Mouse (Mus musculus) heart, postnatal 0 days (tissue): ENCODE data around the gene Spryd7. TPM values are rescaled to one million over a fixed set of nuclear protein-coding genes. Genes with fewer than 3 reads are reported as not detected.
"Not testable (repeated sequence)": the region's sequence is repeated elsewhere in the genome, so short reads cannot be mapped to it uniquely, and the experiment has no call there.

Source experiments
- ATAC-seq: fragments of 200-750 bp; cut with Nextera tagmentation; 2 replicates; pipeline ENCODE4 v1.8.0; 2017; ENCODE audit warnings: low read depth, moderate number of reproducible peaks, moderate library complexity; ENCODE audit not compliant: insufficient read depth
- DNase-seq: peaks from one replicate; pipeline ENCODE4 v3.0.0-alpha.2; 2016; ENCODE audit warnings: low spot score
- H3K27ac ChIP-seq: fragments of 300-500 bp; sonication (generic); 2 replicates; pipeline ENCODE4 v1.5.1; 2014; ENCODE audit warnings: low read depth, mild to moderate bottlenecking
- H3K27me3 ChIP-seq: fragments of 300-500 bp; sonication (generic); 2 replicates; pipeline ENCODE4 v1.6.1; 2014; ENCODE audit warnings: low read length, mixed read lengths; ENCODE audit not compliant: control insufficient read depth, insufficient read depth
- H3K36me3 ChIP-seq: fragments of 300-500 bp; sonication (generic); replicated peaks from 2 replicates; pipeline ENCODE4 v1.6.1; 2014; ENCODE audit warnings: low read length, mixed read lengths; ENCODE audit not compliant: control insufficient read depth, insufficient read depth
- H3K4me1 ChIP-seq: fragments of 300-500 bp; sonication (generic); 2 replicates; pipeline ENCODE4 v1.6.1; 2014; ENCODE audit warnings: antibody characterized with exemption; ENCODE audit not compliant: control insufficient read depth, insufficient read depth
- H3K4me2 ChIP-seq: fragments of 300-500 bp; sonication (generic); 2 replicates; pipeline ENCODE4 v1.6.1; 2014; ENCODE audit warnings: low read depth, mild to moderate bottlenecking, low read length, moderate library complexity
- H3K4me3 ChIP-seq: fragments of 300-500 bp; sonication (generic); 2 replicates; pipeline ENCODE4 v1.5.1; 2014; ENCODE audit warnings: low read depth, low read length
- H3K9ac ChIP-seq: fragments of 300-500 bp; sonication (generic); replicated peaks from 2 replicates; pipeline ENCODE4 v1.6.1; 2014; ENCODE audit warnings: low read depth, low read length, mixed read lengths
- H3K9me3 ChIP-seq: fragments of 300-500 bp; sonication (generic); replicated peaks from 2 replicates; pipeline ENCODE4 v1.6.1; 2016; ENCODE audit warnings: low read length; ENCODE audit not compliant: control insufficient read depth
- CTCF ChIP-seq: IDR thresholded peaks from 2 replicates; pipeline ENCODE4 v1.5.1; 2016; ENCODE audit warnings: antibody characterized with exemption, control low read depth, low read depth
- EP300 ChIP-seq: IDR thresholded peaks from 2 replicates; pipeline ENCODE4 v1.6.1; 2016; ENCODE audit warnings: antibody characterized with exemption, low read depth
- WGBS: fragments of 180-500 bp; shearing (Covaris S2); extraction: QIAGEN DNeasy Blood & Tissue Kit; methylation state at CpG from one replicate; pipeline ENCODE4 v1.1.7; 2014; 5-methylcytosine and 5-hydroxymethylcytosine counted together
- polyA plus RNA-seq: library from polyadenylated mRNA; unstranded; fragments of >200 nt; fragmentation: Nextera tagmentation; extraction: Ambion mirVana; gene quantifications from 2 replicates; pipeline ENCODE4 v1.2.1, GENCODE M21; 2015
- total RNA-seq: library from RNA; depleted of rRNA; stranded (reverse); fragments of >200 nt; gene quantifications from 2 replicates; pipeline ENCODE4 v1.2.3, GENCODE M21; 2014; ENCODE audit warnings: low replicate concordance; rRNA removed

Gene Spryd7
- 18.5 and 28.0 TPM in 2 replicates for total RNA-seq
- polyA plus RNA-seq = 40.5 and 41.9 TPM in 2 replicates

DNA sequence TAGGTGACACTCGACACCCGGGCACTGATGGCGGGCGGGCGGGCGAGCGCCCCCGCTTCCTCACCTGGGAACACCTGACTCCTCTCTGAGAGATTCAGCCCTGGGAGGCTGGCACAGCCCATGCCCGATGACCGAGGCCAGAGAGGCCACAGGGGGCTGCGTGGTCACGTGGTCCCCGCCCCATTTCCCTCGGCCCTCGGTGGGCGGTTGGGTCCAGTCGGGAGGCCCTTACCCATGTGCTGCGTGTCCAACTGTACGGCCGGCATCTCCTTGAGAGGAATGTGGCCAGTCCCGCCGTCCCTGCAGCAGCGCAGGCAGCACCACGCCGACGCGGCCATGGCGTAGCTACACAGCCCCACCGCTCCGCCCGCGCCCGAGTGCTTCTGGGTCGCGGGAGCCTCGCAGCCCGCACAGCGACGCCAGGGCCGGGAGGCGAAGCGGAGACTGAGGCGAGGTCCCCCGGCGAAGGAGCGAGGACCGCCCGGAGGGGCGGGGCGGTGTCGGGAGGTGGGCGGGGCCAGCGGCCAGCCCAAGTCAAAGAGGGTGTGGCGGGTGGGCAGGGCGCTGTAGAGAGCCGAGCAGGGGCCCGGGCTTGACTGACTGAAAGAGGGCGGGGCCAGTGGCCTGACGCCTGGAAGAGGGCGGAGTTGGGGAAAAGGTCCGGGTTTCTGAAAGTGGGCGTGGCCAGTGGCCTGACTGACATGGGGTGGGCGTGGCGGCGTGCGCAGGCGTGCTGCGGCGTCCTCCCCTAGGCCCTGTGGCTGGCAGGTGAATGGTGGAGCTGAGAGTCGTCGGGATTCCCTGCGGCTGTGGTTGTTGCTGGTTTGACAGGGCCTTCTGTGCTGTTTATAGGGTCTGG, at the start of gene Spryd7:
Gene Spryd7, minus strand, starts transcription at position 598 of the 859 bp plus-strand sequence.
- Histone ChIP-seq H3K27me3 (no peaks in the 10 kb centered on the region), H3K9me3 (0 out of 2 replicates have a peak, but pooled peaks cover 2% of the 10 kb centered on the region), H3K4me1 (no peaks in the 10 kb centered on the region), H3K27ac (peak within 1 kb of the TSS; percentile 90), H3K4me2 (peak within 1 kb of the TSS; percentile 93), H3K36me3 (no peaks in the 10 kb centered on the region), H3K9ac (peak within 1 kb of the TSS; percentile 72), H3K4me3 (peak within 1 kb of the TSS; percentile 80)
- WGBS = under 1% methylated on average over 72 of the region's 72 CpGs
- DNase-seq = peak; percentile 99
- TF ChIP-seq CTCF = no peak
- TF ChIP-seq EP300 = no peak
- peak; percentile 98 for ATAC-seq

DNA sequence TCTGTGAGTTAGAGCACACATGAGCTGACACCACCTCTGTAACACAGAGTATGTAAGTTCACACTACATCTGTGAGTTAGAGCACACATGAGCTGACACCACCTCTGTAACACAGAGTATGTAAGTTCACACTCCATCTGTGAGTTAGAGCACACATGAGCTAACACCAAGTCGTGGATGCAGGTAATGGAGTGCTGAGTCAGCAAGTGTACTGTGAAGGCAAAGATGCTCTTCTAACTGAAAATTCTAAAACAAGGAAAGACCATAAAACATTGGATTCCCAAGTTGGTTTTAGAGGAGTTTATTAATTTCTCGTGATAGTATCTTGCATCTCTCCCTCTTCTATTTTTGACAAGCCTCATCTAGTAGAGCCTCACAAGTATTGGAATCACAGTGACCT, 49.4 kb upstream of the Spryd7 start:
- H3K9me3 ChIP-seq, ATAC-seq, H3K4me2 ChIP-seq, H3K27me3 ChIP-seq, DNase-seq, H3K9ac ChIP-seq, H3K4me1 ChIP-seq, H3K4me3 ChIP-seq, H3K27ac ChIP-seq: not testable (repeated sequence)
- WGBS = 86% methylated on average over 2 of the region's 2 CpGs
- H3K36me3 ChIP-seq = peaks cover 24% of the 10 kb centered on the region; the same call in 1 of the 2 replicates

DNA sequence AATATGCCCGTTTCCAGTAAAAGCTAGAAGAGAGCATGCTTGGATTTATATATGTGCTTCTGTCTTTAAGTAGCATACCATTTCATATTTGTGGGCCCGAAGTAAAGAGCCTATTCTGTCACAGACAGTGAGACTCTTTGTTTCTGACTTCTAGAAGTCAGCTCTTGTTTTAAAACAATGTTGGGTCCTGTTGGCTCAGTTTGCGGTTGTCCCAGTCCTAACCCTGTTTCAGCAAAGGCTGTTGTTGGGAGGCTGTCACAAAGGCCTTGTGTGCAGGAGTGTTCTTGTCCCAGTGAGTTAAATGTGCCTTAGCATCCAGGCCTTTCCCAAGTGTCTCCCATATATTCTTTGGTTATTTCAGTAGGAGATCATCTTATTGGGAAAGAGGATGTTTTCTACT, 47.4 kb upstream of the Spryd7 start:
- Histone ChIP-seq H3K4me1 (peaks cover 17% of the 10 kb centered on the region), H3K9ac (no peak overlapping the region), H3K36me3 (peaks cover 24% of the 10 kb centered on the region; the same call in 1 of the 2 replicates), H3K4me3 (no peak overlapping the region), H3K9me3 (no peaks in the 10 kb centered on the region), H3K27ac (no peak overlapping the region), H3K27me3 (no peaks in the 10 kb centered on the region), H3K4me2 (no peak overlapping the region)
- ATAC-seq (no peak), DNase-seq (no peak)
- no peak for TF ChIP-seq CTCF
- TF ChIP-seq EP300 = no peak
- 94% methylated on average over 3 of the region's 3 CpGs for WGBS

DNA sequence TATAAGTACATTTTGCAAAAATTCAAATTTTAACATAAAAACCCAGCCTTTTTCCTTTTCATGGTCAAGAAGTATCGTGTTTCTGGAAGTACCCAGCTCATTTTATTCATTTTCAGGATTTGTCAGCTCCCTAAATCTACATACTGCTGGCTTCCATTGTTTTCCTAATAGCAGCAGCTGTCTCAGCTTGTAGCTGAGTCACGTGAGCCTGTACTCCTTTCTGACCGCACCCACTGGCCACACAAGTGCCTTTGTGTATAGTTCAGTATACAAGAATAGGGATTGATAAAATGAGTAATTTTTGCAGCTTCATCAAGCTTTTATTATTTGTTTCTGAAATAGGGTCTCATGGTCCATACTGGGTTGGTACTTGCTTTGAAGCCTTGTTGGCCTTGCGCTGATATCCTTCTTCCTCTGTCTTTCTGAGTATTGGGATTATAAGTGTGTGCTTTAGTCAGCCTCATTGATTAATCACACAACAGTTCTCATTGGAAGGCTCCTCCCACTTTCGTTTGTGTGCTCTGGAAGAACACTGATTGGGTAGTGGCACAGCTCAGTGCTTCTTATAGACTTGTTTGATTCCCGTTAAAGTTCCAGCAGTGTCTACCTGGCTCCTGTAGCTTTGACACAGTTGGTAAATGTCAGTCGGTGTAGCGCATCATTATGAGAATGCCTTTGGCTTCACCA, 46.5 kb upstream of the Spryd7 start:
- Histone ChIP-seq H3K4me1 (peaks cover 17% of the 10 kb centered on the region), H3K27me3 (no peaks in the 10 kb centered on the region), H3K4me2 (no peak overlapping the region), H3K4me3 (no peak overlapping the region), H3K27ac (no peak overlapping the region), H3K36me3 (peaks cover 24% of the 10 kb centered on the region; the same call in 1 of the 2 replicates), H3K9me3 (no peaks in the 10 kb centered on the region), H3K9ac (no peak overlapping the region)
- DNase-seq = no peak
- TF ChIP-seq CTCF (no peak), EP300 (no peak)
- 78% methylated on average over 8 of the region's 8 CpGs for WGBS
- ATAC-seq = no peak

DNA sequence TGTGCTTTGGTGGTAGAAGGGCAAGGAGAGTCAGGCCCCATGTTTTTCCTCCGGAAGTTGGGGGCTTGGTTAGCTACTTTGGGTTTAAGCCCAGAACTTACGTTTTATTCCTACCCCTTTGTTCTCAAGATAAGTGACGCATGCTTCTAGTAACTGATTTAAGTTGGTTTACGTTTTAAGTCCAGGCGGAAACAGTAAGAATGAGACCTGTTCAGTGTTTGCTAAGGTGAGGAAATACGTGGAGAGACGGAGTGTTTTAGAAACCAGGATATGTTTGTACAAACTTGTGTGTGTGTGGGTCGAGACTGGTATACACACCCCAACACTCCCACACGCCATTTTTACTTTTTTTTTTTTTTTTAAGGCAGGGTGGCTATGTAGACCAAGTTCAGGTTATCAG, 44.7 kb upstream of the Spryd7 start:
- no peak for ATAC-seq
- DNase-seq = no peak
- no peak overlapping the region for H3K4me2 ChIP-seq
- H3K9ac ChIP-seq = no peak overlapping the region
- no peak overlapping the region for H3K4me3 ChIP-seq
- WGBS = 72% methylated on average over 9 of the region's 9 CpGs
- H3K4me1 ChIP-seq = peaks cover 17% of the 10 kb centered on the region
- TF ChIP-seq EP300 (no peak), CTCF (no peak)
- H3K27ac ChIP-seq = no peak overlapping the region
- no peaks in the 10 kb centered on the region for H3K27me3 ChIP-seq
- no peaks in the 10 kb centered on the region for H3K9me3 ChIP-seq
- H3K36me3 ChIP-seq = peaks cover 18% of the 10 kb centered on the region; the same call in 1 of the 2 replicates
